Mouse (Mus musculus): ENCODE data around the gene Tmem108. TPM values are rescaled to one million over a fixed set of nuclear protein-coding genes. Genes with fewer than 3 reads are reported as not detected.

Gene Tmem108
- total and polyA plus RNA-seq, 2 experiments from 2014 or later: 33.2 to 42.7 TPM

- WGBS: 93% methylated on average over 1 of the region's 1 CpGs
- Histone ChIP-seq H3K4me2 (ENCODE audit: low read depth) (no peak overlapping the region), H3K4me3 (ENCODE audit: low read depth, low read length) (no peak overlapping the region), H3K27ac (ENCODE audit: low read depth, low read length) (no peak overlapping the region), H3K36me3 (ENCODE audit: insufficient read depth) (no peaks in the 10 kb centered on the region), H3K4me1 (ENCODE audit: insufficient read depth) (no peaks in the 10 kb centered on the region), H3K27me3 (ENCODE audit: insufficient read depth, low read length) (no peaks in the 10 kb centered on the region), H3K9me3 (ENCODE audit: low read length) (no peaks in the 10 kb centered on the region), H3K9ac (no peak overlapping the region)
- ATAC-seq (no peak), DNase-seq (no peak)
- TF ChIP-seq CTCF (IDR thresholded peaks at IDR 0.05; ENCODE audit: low read depth): no peak
Observed at GRCm38 (mm10) chr9:103459307-103459706, 302.3 kb downstream of the Tmem108 start.

GRCm38 (mm10) chr9:103449651-103450050 is 312.0 kb downstream of the Tmem108 start:
- ATAC-seq (no peak), DNase-seq (no peak)
- Histone ChIP-seq H3K27ac (ENCODE audit: low read depth, low read length) (no peak overlapping the region), H3K36me3 (ENCODE audit: insufficient read depth) (no peaks in the 10 kb centered on the region), H3K4me3 (ENCODE audit: low read depth, low read length) (no peak overlapping the region), H3K9ac (no peak overlapping the region), H3K4me1 (ENCODE audit: insufficient read depth) (no peaks in the 10 kb centered on the region), H3K27me3 (ENCODE audit: insufficient read depth, low read length) (no peaks in the 10 kb centered on the region), H3K4me2 (ENCODE audit: low read depth) (no peak overlapping the region), H3K9me3 (ENCODE audit: low read length) (no peaks in the 10 kb centered on the region)
- TF ChIP-seq CTCF (IDR thresholded peaks at IDR 0.05; ENCODE audit: low read depth): no peak
- WGBS: 60% methylated on average over 6 of the region's 6 CpGs

- H3K4me3 ChIP-seq (ENCODE audit: low read depth, low read length): no peak overlapping the region
- WGBS: 85% methylated on average over 7 of the region's 7 CpGs
- no peak for DNase-seq
Observed at GRCm38 (mm10) chr9:103449092-103449491, 312.5 kb downstream of the Tmem108 start.

GRCm38 (mm10) chr9:103444656-103445055 is 317.0 kb downstream of the Tmem108 start:
- WGBS: 89% methylated on average over 5 of the region's 5 CpGs
- no peak overlapping the region for H3K9ac ChIP-seq
- no peak for DNase-seq
- no peak for ATAC-seq
- peaks cover 6% of the 10 kb centered on the region; the same call in 1 of the 2 replicates for H3K4me1 ChIP-seq (ENCODE audit: insufficient read depth)
- H3K36me3 ChIP-seq (ENCODE audit: insufficient read depth): no peaks in the 10 kb centered on the region
- no peaks in the 10 kb centered on the region for H3K27me3 ChIP-seq (ENCODE audit: insufficient read depth, low read length)
- no peak overlapping the region for H3K4me3 ChIP-seq (ENCODE audit: low read depth, low read length)
- H3K4me2 ChIP-seq (ENCODE audit: low read depth): no peak overlapping the region
- H3K27ac ChIP-seq (ENCODE audit: low read depth, low read length): no peak overlapping the region
- no peaks in the 10 kb centered on the region for H3K9me3 ChIP-seq (ENCODE audit: low read length)
- no peak for TF ChIP-seq CTCF (IDR thresholded peaks at IDR 0.05; ENCODE audit: low read depth)

More at GRCm38 (mm10) chr9:103449092-103449491, 312.5 kb downstream of the Tmem108 start:
- ATAC-seq: no peak
- Histone ChIP-seq H3K36me3 (ENCODE audit: insufficient read depth) (no peaks in the 10 kb centered on the region), H3K27me3 (ENCODE audit: insufficient read depth, low read length) (no peaks in the 10 kb centered on the region), H3K9me3 (ENCODE audit: low read length) (no peaks in the 10 kb centered on the region), H3K4me2 (ENCODE audit: low read depth) (no peak overlapping the region), H3K4me1 (ENCODE audit: insufficient read depth) (no peaks in the 10 kb centered on the region), H3K27ac (ENCODE audit: low read depth, low read length) (no peak overlapping the region), H3K9ac (no peak overlapping the region)
- no peak for TF ChIP-seq CTCF (IDR thresholded peaks at IDR 0.05; ENCODE audit: low read depth)

GRCm38 (mm10) chr9:103443824-103444185 is 317.8 kb downstream of the Tmem108 start:
- no peak for ATAC-seq

GRCm38 (mm10) chr9:103443121-103443823 is 318.4 kb downstream of the Tmem108 start:
- ATAC-seq (peak; percentile 27; the same call in 1 of the 2 replicates), DNase-seq (no peak)
- Histone ChIP-seq H3K27ac (ENCODE audit: low read depth, low read length) (no peak overlapping the region), H3K9me3 (ENCODE audit: low read length) (no peaks in the 10 kb centered on the region), H3K4me3 (ENCODE audit: low read depth, low read length) (no peak overlapping the region), H3K27me3 (ENCODE audit: insufficient read depth, low read length) (no peaks in the 10 kb centered on the region), H3K4me2 (ENCODE audit: low read depth) (no peak overlapping the region), H3K4me1 (ENCODE audit: insufficient read depth) (peaks cover 6% of the 10 kb centered on the region; the same call in 1 of the 2 replicates), H3K36me3 (ENCODE audit: insufficient read depth) (no peaks in the 10 kb centered on the region), H3K9ac (no peak overlapping the region)
- 10% methylated on average over 13 of the region's 13 CpGs for WGBS
- no peak for TF ChIP-seq CTCF (IDR thresholded peaks at IDR 0.05; ENCODE audit: low read depth)

More at GRCm38 (mm10) chr9:103443824-103444185, 317.8 kb downstream of the Tmem108 start:
- H3K9ac ChIP-seq: no peak overlapping the region
- H3K36me3 ChIP-seq (ENCODE audit: insufficient read depth): no peaks in the 10 kb centered on the region
- no peaks in the 10 kb centered on the region for H3K27me3 ChIP-seq (ENCODE audit: insufficient read depth, low read length)
- no peak overlapping the region for H3K4me2 ChIP-seq (ENCODE audit: low read depth)
- WGBS: 18% methylated on average over 7 of the region's 7 CpGs
- peaks cover 6% of the 10 kb centered on the region; the same call in 1 of the 2 replicates for H3K4me1 ChIP-seq (ENCODE audit: insufficient read depth)
- no peak overlapping the region for H3K27ac ChIP-seq (ENCODE audit: low read depth, low read length)
- no peak for DNase-seq
- TF ChIP-seq CTCF (IDR thresholded peaks at IDR 0.05; ENCODE audit: low read depth): no peak
- no peaks in the 10 kb centered on the region for H3K9me3 ChIP-seq (ENCODE audit: low read length)
- H3K4me3 ChIP-seq (ENCODE audit: low read depth, low read length): no peak overlapping the region

- no peak for TF ChIP-seq CTCF (IDR thresholded peaks at IDR 0.05; ENCODE audit: low read depth)
- Histone ChIP-seq H3K4me3 (ENCODE audit: low read depth, low read length) (no peak overlapping the region), H3K27me3 (ENCODE audit: insufficient read depth, low read length) (no peaks in the 10 kb centered on the region), H3K4me1 (ENCODE audit: insufficient read depth) (peaks cover 6% of the 10 kb centered on the region; the same call in 1 of the 2 replicates), H3K9me3 (ENCODE audit: low read length) (no peaks in the 10 kb centered on the region), H3K4me2 (ENCODE audit: low read depth) (no peak overlapping the region), H3K36me3 (ENCODE audit: insufficient read depth) (no peaks in the 10 kb centered on the region), H3K27ac (ENCODE audit: low read depth, low read length) (no peak overlapping the region), H3K9ac (no peak overlapping the region)
- no peak for ATAC-seq
- no peak for DNase-seq
- WGBS: 42% methylated on average over 3 of the region's 3 CpGs
Observed at GRCm38 (mm10) chr9:103440597-103440996, 321.0 kb downstream of the Tmem108 start.

Measured in forebrain, postnatal 0 days (tissue).